Mouse (Mus musculus): ENCODE measurements around the gene Mul1. TPM values are rescaled to one million over a fixed set of nuclear protein-coding genes. Genes with fewer than 3 reads are reported as not detected.

Gene Mul1
- total and polyA plus RNA-seq, 3 experiments, result 9.2 to 41.4 (median 10.5) TPM

DNA sequence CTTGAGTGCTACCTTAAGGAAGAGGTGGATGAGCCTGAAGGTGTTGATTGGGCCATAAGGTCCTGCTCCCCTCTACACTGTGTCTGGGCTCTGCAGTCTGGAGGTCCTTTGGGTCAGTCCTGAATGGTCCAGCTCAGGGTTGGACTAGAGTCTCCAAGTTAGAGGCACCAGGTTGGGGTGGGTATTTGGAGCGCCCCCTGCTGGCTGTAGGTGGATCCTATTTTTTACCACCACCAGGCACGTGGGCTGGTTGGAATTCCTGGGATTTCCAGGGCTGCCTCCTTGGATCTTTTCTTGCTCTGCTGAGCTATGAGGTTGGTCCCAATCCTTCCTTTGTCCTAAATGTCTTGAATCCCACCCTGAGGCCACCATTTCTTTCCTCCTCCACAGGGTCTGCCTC lies 29.7 kb upstream of the Mul1 start:
- H3K4me3 ChIP-seq (ENCODE audit: low read depth, low read length), result no peak overlapping the region
- H3K4me1 ChIP-seq (ENCODE audit: insufficient read depth, low read depth, low read length), result no peaks in the 10 kb centered on the region
- ATAC-seq (ENCODE audit: extremely low read depth, insufficient number of reproducible peaks, low FRiP score, poor library complexity, severe bottlenecking) (no peak), DNase-seq (ENCODE audit: low spot score) (peak; percentile 11)
- H3K9me3 ChIP-seq (replicated peaks), result no peaks in the 10 kb centered on the region
- TF ChIP-seq CTCF (IDR thresholded peaks at IDR 0.05; ENCODE audit: low read depth, low read length), result peak; percentile 76
- TF ChIP-seq POLR2AphosphoS5 (IDR thresholded peaks at IDR 0.05; ENCODE audit: insufficient replicate concordance, low read depth, low read length), result no peak
- no peak for TF ChIP-seq GATA2 (IDR thresholded peaks at IDR 0.05; ENCODE audit: borderline replicate concordance, low read depth, low read length)
- H3K27me3 ChIP-seq (ENCODE audit: insufficient read depth, low read length), result no peaks in the 10 kb centered on the region; the same call in 1 of the 2 replicates
- H3K36me3 ChIP-seq (replicated peaks), result no peaks in the 10 kb centered on the region

DNA sequence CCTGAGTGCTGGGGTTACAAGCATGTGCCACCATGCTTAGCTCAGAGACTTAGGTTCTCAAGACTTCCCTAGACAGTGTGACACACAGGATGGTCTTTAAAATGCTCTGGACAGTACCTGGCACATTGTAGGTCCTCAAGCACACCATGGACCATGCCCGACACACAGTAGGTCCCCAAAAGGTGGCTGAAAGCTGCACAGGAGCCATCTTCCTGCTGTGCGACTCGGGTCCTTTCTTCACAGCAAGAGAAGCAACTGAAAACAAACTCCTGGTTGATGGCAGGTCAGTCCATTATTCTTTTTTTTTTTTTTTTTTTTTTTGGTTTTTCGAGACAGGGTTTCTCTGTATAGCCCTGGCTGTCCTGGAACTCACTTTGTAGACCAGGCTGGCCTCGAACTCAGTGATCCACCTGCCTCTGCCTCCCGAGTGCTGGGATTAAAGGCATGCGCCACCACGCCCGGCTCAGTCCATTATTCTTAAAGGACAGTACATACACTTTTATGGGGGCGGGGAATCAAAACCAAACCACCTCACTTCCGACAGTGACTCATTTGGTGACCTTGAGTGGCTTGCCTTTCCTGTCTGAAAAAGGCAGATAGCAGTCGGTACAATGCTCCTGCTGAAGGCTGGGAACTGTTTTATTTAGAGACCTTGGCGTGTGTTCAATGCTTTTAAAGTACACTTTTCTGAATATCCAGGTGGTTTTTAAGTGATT lies 26.8 kb upstream of the Mul1 start:
- H3K27me3 ChIP-seq (ENCODE audit: insufficient read depth, low read length), result peaks cover 5% of the 10 kb centered on the region; the same call in 1 of the 2 replicates
- DNase-seq (ENCODE audit: low spot score), result no peak
- ATAC-seq (ENCODE audit: extremely low read depth, insufficient number of reproducible peaks, low FRiP score, poor library complexity, severe bottlenecking), result no peak
- no peaks in the 10 kb centered on the region for H3K4me1 ChIP-seq (ENCODE audit: insufficient read depth, low read depth, low read length)
- H3K4me3 ChIP-seq (ENCODE audit: low read depth, low read length), result no peak overlapping the region
- TF ChIP-seq CTCF (IDR thresholded peaks at IDR 0.05; ENCODE audit: low read depth, low read length) (no peak), GATA1 (IDR thresholded peaks at IDR 0.05; ENCODE audit: borderline replicate concordance, low read length) (no peak), POLR2AphosphoS5 (IDR thresholded peaks at IDR 0.05; ENCODE audit: insufficient replicate concordance, low read depth, low read length) (no peak), TAL1 (conservative IDR thresholded peaks at IDR 0.05; ENCODE audit: low read depth, low read length) (no peak), GATA2 (IDR thresholded peaks at IDR 0.05; ENCODE audit: borderline replicate concordance, low read depth, low read length) (no peak)
- H3K9me3 ChIP-seq (replicated peaks), result no peaks in the 10 kb centered on the region
- H3K36me3 ChIP-seq (replicated peaks), result no peaks in the 10 kb centered on the region

DNA sequence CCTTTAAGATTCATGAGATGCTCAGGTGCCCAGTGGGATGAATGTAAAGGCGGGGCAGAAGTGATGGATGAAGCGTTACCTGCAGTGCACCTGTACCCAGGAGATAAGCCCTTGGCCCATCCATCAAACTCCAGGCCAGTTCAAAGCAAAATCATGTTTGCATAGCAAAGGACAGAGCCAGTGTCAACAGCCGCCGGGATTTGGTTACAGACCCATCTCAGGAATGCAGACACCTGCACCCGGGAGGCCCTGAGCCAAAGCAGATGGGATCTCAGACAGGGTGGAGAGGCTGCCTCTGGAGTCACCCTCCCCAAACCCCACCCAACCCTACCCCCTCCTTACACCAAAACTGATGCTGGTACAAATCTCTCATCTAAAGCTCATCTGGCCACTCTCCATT lies 23.5 kb upstream of the Mul1 start:
- H3K27me3 ChIP-seq (ENCODE audit: insufficient read depth, low read length), result peaks cover 5% of the 10 kb centered on the region; the same call in 1 of the 2 replicates
- no peak for TF ChIP-seq CTCF (IDR thresholded peaks at IDR 0.05; ENCODE audit: low read depth, low read length)
- no peak for TF ChIP-seq GATA1 (IDR thresholded peaks at IDR 0.05; ENCODE audit: borderline replicate concordance, low read length)
- TF ChIP-seq POLR2AphosphoS5 (IDR thresholded peaks at IDR 0.05; ENCODE audit: insufficient replicate concordance, low read depth, low read length), result no peak
- no peak for TF ChIP-seq TAL1 (conservative IDR thresholded peaks at IDR 0.05; ENCODE audit: low read depth, low read length)
- no peak for TF ChIP-seq GATA2 (IDR thresholded peaks at IDR 0.05; ENCODE audit: borderline replicate concordance, low read depth, low read length)
- ATAC-seq (ENCODE audit: extremely low read depth, insufficient number of reproducible peaks, low FRiP score, poor library complexity, severe bottlenecking) (no peak), DNase-seq (ENCODE audit: low spot score) (no peak)
- no peak overlapping the region for H3K4me3 ChIP-seq (ENCODE audit: low read depth, low read length)
- no peaks in the 10 kb centered on the region for H3K9me3 ChIP-seq (replicated peaks)
- H3K4me1 ChIP-seq (ENCODE audit: insufficient read depth, low read depth, low read length), result no peaks in the 10 kb centered on the region
- H3K36me3 ChIP-seq (replicated peaks), result no peaks in the 10 kb centered on the region

DNA sequence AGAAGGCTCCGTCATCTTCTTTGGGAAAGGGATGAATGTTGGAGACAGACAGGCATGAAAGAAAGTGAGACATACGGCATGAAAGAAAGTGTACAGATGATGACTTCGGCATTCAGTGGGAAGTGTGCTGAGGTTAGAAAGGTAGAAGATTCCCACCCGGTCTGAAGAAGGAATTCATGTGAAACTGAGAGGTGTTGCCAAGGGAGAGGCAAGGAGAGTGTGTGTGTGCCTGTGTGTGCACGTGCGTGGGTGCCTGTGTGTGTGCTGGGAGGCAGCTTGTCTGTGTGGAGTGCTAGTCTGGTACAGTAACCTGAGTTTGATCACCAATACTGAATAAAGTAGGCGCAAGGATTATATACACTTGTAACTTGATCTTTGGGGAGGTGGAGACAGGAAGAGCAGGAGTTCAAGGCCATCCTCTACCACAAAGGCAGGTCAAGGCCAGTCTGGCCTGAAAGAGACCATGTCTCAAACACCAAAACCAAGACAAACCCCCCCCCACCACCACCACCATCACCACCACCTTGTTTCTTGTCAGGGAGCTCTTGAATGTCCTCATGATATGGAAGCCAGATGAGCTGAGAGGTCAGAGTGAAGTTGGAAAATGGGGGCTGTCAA lies 22.9 kb upstream of the Mul1 start:
- Histone ChIP-seq H3K9me3 (replicated peaks) (no peaks in the 10 kb centered on the region), H3K36me3 (replicated peaks) (no peaks in the 10 kb centered on the region), H3K27me3 (ENCODE audit: insufficient read depth, low read length) (peaks cover 5% of the 10 kb centered on the region; the same call in 1 of the 2 replicates), H3K4me1 (ENCODE audit: insufficient read depth, low read depth, low read length) (no peaks in the 10 kb centered on the region), H3K4me3 (ENCODE audit: low read depth, low read length) (no peak overlapping the region)
- ATAC-seq (ENCODE audit: extremely low read depth, insufficient number of reproducible peaks, low FRiP score, poor library complexity, severe bottlenecking) (no peak), DNase-seq (ENCODE audit: low spot score) (no peak)
- no peak for TF ChIP-seq CTCF (IDR thresholded peaks at IDR 0.05; ENCODE audit: low read depth, low read length)
- TF ChIP-seq GATA2 (IDR thresholded peaks at IDR 0.05; ENCODE audit: borderline replicate concordance, low read depth, low read length), result no peak
- no peak for TF ChIP-seq GATA1 (IDR thresholded peaks at IDR 0.05; ENCODE audit: borderline replicate concordance, low read length)
- no peak for TF ChIP-seq POLR2AphosphoS5 (IDR thresholded peaks at IDR 0.05; ENCODE audit: insufficient replicate concordance, low read depth, low read length)
- TF ChIP-seq TAL1 (conservative IDR thresholded peaks at IDR 0.05; ENCODE audit: low read depth, low read length), result no peak

DNA sequence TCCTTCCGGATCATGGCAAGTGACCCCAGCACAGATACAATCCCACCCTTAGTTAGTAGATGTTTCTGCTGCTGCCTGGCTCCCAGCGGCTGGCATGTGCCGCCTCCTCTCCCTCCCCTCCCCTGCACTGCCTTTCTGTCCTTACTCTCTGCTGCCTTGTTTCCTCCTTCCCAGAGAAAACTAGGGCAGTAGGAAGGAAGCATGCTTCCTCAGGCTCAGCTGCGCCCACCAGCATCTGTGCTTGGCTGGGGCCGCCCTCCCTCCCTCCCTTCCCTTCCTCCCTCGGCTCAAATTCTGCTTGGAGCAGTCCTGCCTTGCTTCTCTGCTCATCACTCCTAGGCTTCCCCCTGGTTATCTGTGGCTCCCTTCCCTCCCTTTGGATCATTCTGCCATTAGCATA lies 19.7 kb upstream of the Mul1 start:
- TF ChIP-seq TAL1 (conservative IDR thresholded peaks at IDR 0.05; ENCODE audit: low read depth, low read length), result no peak
- DNase-seq (ENCODE audit: low spot score) (no peak), ATAC-seq (ENCODE audit: extremely low read depth, insufficient number of reproducible peaks, low FRiP score, poor library complexity, severe bottlenecking) (no peak)
- Histone ChIP-seq H3K36me3 (replicated peaks) (no peaks in the 10 kb centered on the region), H3K4me3 (ENCODE audit: low read depth, low read length) (no peak overlapping the region), H3K27me3 (ENCODE audit: insufficient read depth, low read length) (peaks cover 5% of the 10 kb centered on the region; the same call in 1 of the 2 replicates), H3K4me1 (ENCODE audit: insufficient read depth, low read depth, low read length) (no peaks in the 10 kb centered on the region), H3K9me3 (replicated peaks) (no peaks in the 10 kb centered on the region)

DNA sequence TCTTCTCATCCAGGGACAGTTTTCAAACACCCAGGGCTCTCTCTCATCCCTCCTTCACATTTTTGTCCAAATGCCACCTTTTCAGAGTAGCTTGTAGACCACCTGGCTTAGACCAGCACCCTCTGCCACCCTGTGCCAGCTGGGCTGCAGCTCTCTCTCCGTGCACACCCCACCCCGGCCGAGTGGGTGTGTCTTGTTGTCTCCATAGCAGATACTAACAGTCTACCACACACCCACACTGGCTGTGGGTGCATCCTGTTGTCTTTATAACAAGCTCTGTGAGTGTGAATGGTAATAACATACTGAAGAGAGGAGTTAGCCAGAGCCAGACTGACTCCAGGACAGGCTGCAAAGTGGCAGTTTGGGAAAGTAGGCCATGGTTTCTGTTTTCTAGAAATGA lies 18.5 kb upstream of the Mul1 start:
- Histone ChIP-seq H3K4me3 (ENCODE audit: low read depth, low read length) (no peak overlapping the region), H3K36me3 (replicated peaks) (no peaks in the 10 kb centered on the region), H3K27me3 (ENCODE audit: insufficient read depth, low read length) (peaks cover 3% of the 10 kb centered on the region; the same call in 1 of the 2 replicates), H3K4me1 (ENCODE audit: insufficient read depth, low read depth, low read length) (no peaks in the 10 kb centered on the region), H3K9me3 (replicated peaks) (no peaks in the 10 kb centered on the region)
- DNase-seq (ENCODE audit: low spot score) (no peak), ATAC-seq (ENCODE audit: extremely low read depth, insufficient number of reproducible peaks, low FRiP score, poor library complexity, severe bottlenecking) (no peak)
- TF ChIP-seq GATA2 (IDR thresholded peaks at IDR 0.05; ENCODE audit: borderline replicate concordance, low read depth, low read length), result no peak
- no peak for TF ChIP-seq POLR2AphosphoS5 (IDR thresholded peaks at IDR 0.05; ENCODE audit: insufficient replicate concordance, low read depth, low read length)
- TF ChIP-seq CTCF (IDR thresholded peaks at IDR 0.05; ENCODE audit: low read depth, low read length), result no peak
- TF ChIP-seq GATA1 (IDR thresholded peaks at IDR 0.05; ENCODE audit: borderline replicate concordance, low read length), result no peak
- TF ChIP-seq TAL1 (conservative IDR thresholded peaks at IDR 0.05; ENCODE audit: low read depth, low read length), result no peak

All from G1E (cell line).